Mouse (Mus musculus) ES-E14 (cell line): ENCODE results near the gene Mx1. TPM values are rescaled to one million over a fixed set of nuclear protein-coding genes. Genes with fewer than 3 reads are reported as not detected.

Experiments used
- DNase-seq: peaks from one replicate; pipeline ENCODE4 v3.0.0-alpha.2; 2013; ENCODE audit warnings: low read depth, low spot score
- H3K27ac ChIP-seq: 2 replicates; pipeline ENCODE4 v1.5.1; 2012; ENCODE audit warnings: low read depth, mild to moderate bottlenecking, low read length, moderate library complexity, mixed read lengths; ENCODE audit not compliant: poor library complexity, insufficient read depth, severe bottlenecking
- H3K36me3 ChIP-seq: 2 replicates; pipeline ENCODE4 v1.6.1; 2012; ENCODE audit warnings: mild to moderate bottlenecking, low read length, moderate library complexity, mixed read lengths; ENCODE audit not compliant: control insufficient read depth, poor library complexity, insufficient read depth, severe bottlenecking
- H3K4me1 ChIP-seq, 2 experiments: fragments of 150-350 bp in 1 of 2; sonication (generic) in 1 of 2; 2 replicates each; pipeline ENCODE4 v1.6.1; 2012; ENCODE audit warnings: low read length in 2 of 2, mild to moderate bottlenecking in 1 of 2, mixed read lengths in 1 of 2; ENCODE audit not compliant: control insufficient read depth in 2 of 2, insufficient read depth in 2 of 2, poor library complexity in 1 of 2
- H3K4me3 ChIP-seq, 2 experiments: fragments of 150-350 bp in 1 of 2; sonication (generic) in 1 of 2; 2 replicates each; pipeline ENCODE4 v1.5.1; 2012; ENCODE audit warnings: low read length in 2 of 2, low read depth in 1 of 2, mild to moderate bottlenecking in 1 of 2, mixed read lengths in 1 of 2; ENCODE audit not compliant: insufficient read depth in 1 of 2, poor library complexity in 1 of 2, severe bottlenecking in 1 of 2
- H3K9ac ChIP-seq: 2 replicates; pipeline ENCODE4 v1.6.1; 2012; ENCODE audit warnings: low read depth, mild to moderate bottlenecking, low read length, mixed read lengths; ENCODE audit not compliant: poor library complexity, insufficient read depth, severe bottlenecking
- H3K9me3 ChIP-seq: fragments of 150-350 bp; sonication (generic); 2 replicates; pipeline ENCODE4 v1.6.1; 2012; ENCODE audit warnings: low read depth, mild to moderate bottlenecking, low read length; ENCODE audit not compliant: control insufficient read depth, insufficient read depth
- CHD2 ChIP-seq: IDR thresholded peaks from 2 replicates; pipeline ENCODE4 v1.6.1; 2014; ENCODE audit warnings: mild to moderate bottlenecking, low read depth, low read length, inconsistent platforms
- HCFC1 ChIP-seq: IDR thresholded peaks from 2 replicates; pipeline ENCODE4 v1.6.1; 2012; ENCODE audit warnings: low read length, inconsistent platforms, borderline replicate concordance; ENCODE audit not compliant: insufficient read depth
- MAFK ChIP-seq: IDR thresholded peaks from 2 replicates; pipeline ENCODE4 v1.6.1; 2014; ENCODE audit warnings: mild to moderate bottlenecking, low read depth, low read length, inconsistent platforms; ENCODE audit not compliant: insufficient read depth
- ZC3H11A ChIP-seq: IDR thresholded peaks from 2 replicates; pipeline ENCODE4 v1.6.1; 2012; ENCODE audit warnings: low read depth, mild to moderate bottlenecking, inconsistent platforms, low read length, borderline replicate concordance
- ZNF384 ChIP-seq: IDR thresholded peaks from 2 replicates; pipeline ENCODE4 v1.6.1; 2012; ENCODE audit warnings: low read depth, low read length, inconsistent platforms
- in situ Hi-C, 2 experiments: fragments of 600-800 bp; cut with MboI; formaldehyde crosslinking; loops; one replicate each; pipeline ENCODE4 v1.15.1; 2025; ENCODE audit warnings: low sequenced_read_pairs in 2 of 2, inconsistent platforms in 1 of 2; ENCODE audit not compliant: unreplicated experiment in 2 of 2
- total RNA-seq: library from RNA; depleted of rRNA; stranded (reverse); fragments of 300-350 nt; gene quantifications from 2 replicates; pipeline ENCODE4 v1.2.3, GENCODE M21; 2012; rRNA removed

The Mx1 gene
- 0.36 TPM in 1 of 2 replicates, not detected in the other for total RNA-seq

DNA sequence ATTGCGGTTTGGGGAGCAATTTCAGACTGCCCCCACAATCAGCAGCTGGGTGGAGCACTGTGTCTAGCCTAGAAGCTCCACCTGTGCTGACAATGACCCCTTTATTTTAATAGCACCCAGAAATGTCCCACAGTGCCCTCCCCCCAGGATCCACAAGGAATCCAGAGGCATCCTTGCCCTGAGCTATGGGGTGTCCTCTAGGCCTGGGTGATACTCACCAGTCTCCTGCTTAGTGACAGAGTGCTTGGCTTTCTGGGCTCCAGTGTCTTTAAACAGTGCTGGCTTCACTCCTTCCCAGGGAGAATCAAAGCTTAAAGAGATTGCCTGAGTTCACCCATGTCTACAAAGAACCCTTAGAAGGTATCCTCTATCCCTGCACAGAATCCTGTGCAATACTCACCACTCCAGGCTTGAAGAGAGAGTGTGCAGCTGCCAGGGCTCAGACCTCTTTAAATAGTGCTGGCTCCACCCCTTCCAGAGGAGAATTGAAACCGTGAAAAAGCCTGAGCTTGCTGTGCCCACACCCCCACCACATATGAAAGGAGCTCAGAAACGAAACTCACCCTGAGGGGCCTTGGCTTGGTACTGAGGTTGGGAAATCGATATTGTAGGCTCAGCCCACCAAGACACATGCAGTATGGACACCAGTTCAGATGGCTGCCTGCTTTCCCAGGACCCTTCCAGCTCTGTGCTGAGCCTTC lies at the start of gene Mx1:
TSS of gene Mx1 (minus strand) at position 427 of the 701 bp plus-strand sequence.
- H3K9me3 ChIP-seq = no peaks in the 10 kb centered on the region

DNA sequence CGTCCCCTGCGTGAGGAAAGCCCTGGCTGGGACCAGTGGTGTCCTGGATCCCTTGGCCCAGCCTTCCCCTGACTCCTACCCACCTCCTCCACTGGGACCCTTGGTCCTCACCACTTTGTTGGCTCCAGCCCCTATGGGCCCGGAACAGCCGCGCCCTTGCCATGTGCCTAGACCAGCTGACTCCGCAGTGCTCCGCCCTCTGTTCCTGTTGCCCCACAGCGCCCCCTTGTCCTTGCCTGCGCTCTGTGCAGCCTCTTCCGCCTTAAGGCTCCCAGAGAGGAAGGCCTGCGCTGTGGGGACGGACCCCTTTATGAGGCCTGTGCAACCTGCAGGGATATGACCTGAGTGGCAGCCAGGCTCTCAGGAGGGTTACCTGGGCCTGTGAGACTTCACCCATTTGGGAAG lies 49.6 kb upstream of the Mx1 start:
- in situ Hi-C loops = loop anchor here in 1 of 2 experiments (10.0 kb wide), 1 partner anchor 198 kb away; no protein-coding TSS in a partner anchor
- no peaks in the 10 kb centered on the region for H3K36me3 ChIP-seq
- no peak overlapping the region for H3K9ac ChIP-seq
- H3K4me1 ChIP-seq = 0 out of 4 replicates have a peak, but pooled peaks cover 0 to 2% of the 10 kb centered on the region in 2 experiments
- 0 out of 4 replicates have a peak overlapping the region, but pooled peaks of 1 of the 2 experiments have one; percentile 10 for H3K4me3 ChIP-seq
- peak; percentile 49 for DNase-seq
- no peak overlapping the region for H3K27ac ChIP-seq
- TF ChIP-seq MAFK = no peak
- TF ChIP-seq CHD2 = no peak
- TF ChIP-seq ZC3H11A = no peak
- TF ChIP-seq HCFC1 = no peak
- no peak for TF ChIP-seq ZNF384
- H3K9me3 ChIP-seq = no peaks in the 10 kb centered on the region

More for the DNA sequence above, at the start of gene Mx1:
- no peaks in the 10 kb centered on the region for H3K36me3 ChIP-seq
- no peak within 1 kb of the TSS for H3K27ac ChIP-seq
- in situ Hi-C loops = no loop called here
- no peak within 1 kb of the TSS for H3K9ac ChIP-seq
- no peak within 1 kb of the TSS for H3K4me3 ChIP-seq
- DNase-seq = no peak
- no peaks in the 10 kb centered on the region for H3K4me1 ChIP-seq
- TF ChIP-seq ZNF384 (no peak), CHD2 (no peak), MAFK (no peak), HCFC1 (no peak), ZC3H11A (no peak)

GRCm38 (mm10) chr16:97511495-97511894 lies 48.8 kb upstream of the Mx1 start:
- TF ChIP-seq ZNF384 (no peak), HCFC1 (no peak), CHD2 (no peak)
- in situ Hi-C loops = loop anchor here in 1 of 2 experiments (10.0 kb wide), 1 partner anchor 197 kb away; no protein-coding TSS in a partner anchor
- no peaks in the 10 kb centered on the region for H3K9me3 ChIP-seq

GRCm38 (mm10) chr16:97510849-97511248 lies 48.1 kb upstream of the Mx1 start:
- no peak for TF ChIP-seq ZC3H11A
- no peak for TF ChIP-seq HCFC1
- no peak for TF ChIP-seq CHD2
- no peak for TF ChIP-seq ZNF384
- no peak for TF ChIP-seq MAFK
- no peak for DNase-seq
- Histone ChIP-seq H3K36me3 (no peaks in the 10 kb centered on the region), H3K9ac (no peak overlapping the region), H3K27ac (no peak overlapping the region), H3K9me3 (no peaks in the 10 kb centered on the region), H3K4me3 (no peak overlapping the region), H3K4me1 (0 out of 4 replicates have a peak, but pooled peaks cover 0 to 2% of the 10 kb centered on the region in 2 experiments)
- in situ Hi-C loops = loop anchor here in 1 of 2 experiments (10.0 kb wide), 1 partner anchor 196 kb away; no protein-coding TSS in a partner anchor

More at GRCm38 (mm10) chr16:97511495-97511894, 48.8 kb upstream of the Mx1 start:
- Histone ChIP-seq H3K4me3 (no peak overlapping the region), H3K27ac (no peak overlapping the region), H3K9ac (no peak overlapping the region), H3K36me3 (no peaks in the 10 kb centered on the region), H3K4me1 (0 out of 4 replicates have a peak, but pooled peaks cover 0 to 2% of the 10 kb centered on the region in 2 experiments)
- no peak for DNase-seq
